Mouse (Mus musculus): Measurements from ENCODE around the gene Gzmn.
"Not testable (repeated sequence)": the region's sequence is repeated elsewhere in the genome, so short reads cannot be mapped to it uniquely, and the experiment has no call there.

Gzmn gene

DNA sequence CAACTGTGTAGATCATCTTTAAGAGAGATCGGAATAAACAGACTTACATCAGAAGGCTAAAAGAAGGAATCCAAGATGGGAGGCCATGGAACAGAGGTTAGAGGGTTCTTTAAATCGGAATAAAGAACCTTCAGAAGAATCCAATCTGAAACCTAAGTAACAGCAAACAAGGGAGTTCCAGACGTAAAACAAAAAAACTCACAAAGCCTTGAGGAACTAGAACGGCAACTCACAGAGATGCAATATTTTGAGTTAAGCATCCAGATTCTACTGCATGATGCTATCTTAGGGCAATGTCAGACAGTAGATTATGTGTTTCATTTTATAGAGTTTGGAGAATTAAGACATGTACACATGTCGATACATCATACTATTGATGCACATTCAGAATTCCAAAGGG is at the start of gene Gzmn:
Gene Gzmn (minus strand): TSS at position 101 of the 400 bp plus-strand sequence.
- DNase-seq (ENCODE audit: low read depth, low spot score), result no peak

DNA sequence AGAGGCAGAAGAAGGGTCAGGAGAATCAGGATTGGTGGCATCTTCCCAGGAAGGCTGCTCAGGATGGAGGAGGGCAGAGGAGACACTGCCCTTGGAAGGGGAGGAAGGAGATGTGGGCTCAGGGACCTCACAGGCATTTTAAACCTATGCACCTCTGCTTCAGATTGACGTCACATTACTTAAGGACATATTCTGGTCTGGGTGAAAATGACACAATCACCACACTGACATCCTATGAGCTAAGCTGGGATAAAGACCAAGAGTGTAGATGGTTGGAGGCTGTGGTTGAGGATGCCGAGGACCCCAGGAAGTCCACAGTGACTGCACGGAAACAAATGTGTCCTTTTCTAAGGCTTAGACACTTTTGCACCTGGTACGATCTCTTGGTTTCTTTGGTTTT is 36.9 kb upstream of the Gzmn start, which contains the start of gene Gzmf:
Gene Gzmf (minus strand): TSS at position 101 of the 400 bp plus-strand sequence.
- DNase-seq (ENCODE audit: low read depth, low spot score), result no peak

DNA sequence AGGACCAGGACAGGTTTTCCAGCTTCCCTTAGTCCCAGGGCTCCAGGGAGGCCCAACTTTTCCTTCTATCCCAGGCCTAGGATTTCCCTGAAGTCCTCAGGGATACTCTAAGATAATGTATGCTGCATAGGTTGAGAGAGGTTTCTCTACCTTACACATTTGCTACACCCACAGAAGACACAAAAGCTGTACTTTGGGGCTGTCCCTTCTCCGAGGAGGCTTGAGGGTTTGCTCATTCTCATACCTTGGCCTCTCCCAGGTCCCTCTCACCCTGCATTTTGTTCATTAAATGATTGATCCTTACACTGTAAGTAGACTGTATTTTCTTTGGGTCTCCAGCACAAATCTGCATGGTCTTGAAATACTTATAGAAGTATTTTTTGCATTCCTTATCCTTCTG is 31.2 kb upstream of the Gzmn start:
- no peak for DNase-seq (ENCODE audit: low read depth, low spot score)

DNA sequence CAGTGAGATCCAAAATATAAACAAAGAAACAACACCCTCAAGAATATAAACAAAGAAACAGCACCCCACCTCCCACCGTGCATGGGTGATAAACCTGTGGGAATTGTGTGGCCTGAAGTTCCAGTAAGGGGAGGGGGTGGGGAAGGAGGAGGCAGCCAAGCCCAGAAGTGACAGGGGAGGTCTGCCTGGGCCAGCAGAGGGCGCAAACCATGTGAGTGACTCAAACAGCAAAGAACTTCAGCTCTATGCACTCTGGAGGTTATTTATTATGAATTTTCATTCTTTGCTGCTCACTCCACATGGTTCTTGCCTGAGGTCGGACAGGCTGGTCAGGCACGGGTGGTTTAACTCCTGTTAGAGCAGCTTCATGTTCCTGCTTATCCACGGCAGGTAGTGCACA is 30.6 kb upstream of the Gzmn start:
- not testable (repeated sequence) for DNase-seq (ENCODE audit: low read depth, low spot score)

DNA sequence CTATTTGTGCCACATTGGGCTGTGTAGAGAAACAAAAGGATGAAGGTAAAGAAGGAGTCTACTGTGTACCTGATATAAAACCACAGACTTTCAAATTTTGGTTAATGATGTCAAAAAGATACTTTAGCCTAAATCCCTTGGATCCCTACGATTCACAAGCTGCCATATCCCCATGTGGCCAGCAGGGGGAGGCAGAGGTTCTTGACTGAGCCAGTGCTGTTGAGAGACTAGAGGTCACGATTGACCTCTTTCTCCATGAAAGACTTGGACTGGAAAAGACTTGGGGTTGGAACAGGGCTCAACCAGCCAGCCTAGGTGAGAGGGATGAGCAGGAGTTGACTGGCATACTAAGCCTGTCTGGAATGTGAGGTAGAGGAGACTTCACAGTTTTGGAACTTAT is 29.6 kb upstream of the Gzmn start:
- DNase-seq (ENCODE audit: low read depth, low spot score), result peak; percentile 9

DNA sequence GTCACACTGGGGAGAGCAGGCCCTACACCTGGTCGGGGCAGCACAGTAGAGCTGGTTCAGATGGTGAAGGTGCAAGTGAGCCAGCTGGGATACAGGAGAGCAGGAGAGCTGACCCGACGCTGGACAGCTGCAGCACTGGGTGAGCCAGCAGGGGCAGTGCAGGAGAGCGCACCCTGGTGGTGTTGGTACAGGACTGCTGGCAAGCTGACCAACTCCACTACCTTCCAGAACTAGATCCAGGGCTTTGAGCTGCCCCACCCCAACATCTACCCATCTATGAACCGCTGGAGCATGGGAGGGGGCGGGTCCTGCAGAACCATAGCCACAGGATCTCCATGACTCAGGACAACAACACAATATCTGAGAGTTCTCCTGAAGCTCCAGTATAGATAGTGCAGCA is 12.5 kb upstream of the Gzmn start:
- no peak for DNase-seq (ENCODE audit: low read depth, low spot score)

DNA sequence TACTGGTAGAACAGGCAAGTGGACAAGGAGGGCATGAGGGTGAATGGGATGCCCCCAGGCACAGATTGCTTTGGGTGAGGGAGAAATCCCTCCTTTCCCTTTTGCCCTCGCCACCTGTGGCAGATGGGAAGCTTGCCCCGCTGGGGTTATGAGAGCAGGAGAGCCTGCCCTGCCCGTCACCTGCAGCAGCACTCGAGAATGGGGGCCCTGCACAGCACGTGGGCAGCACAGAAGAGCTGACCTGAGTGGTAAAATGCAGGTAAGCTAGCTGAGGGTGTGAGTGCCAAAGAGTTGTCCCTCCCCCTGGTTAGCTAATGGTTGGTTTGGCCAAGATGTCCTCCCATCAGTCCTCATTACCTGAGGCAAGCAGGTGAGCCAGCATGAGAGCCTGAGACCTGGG is 12.1 kb upstream of the Gzmn start:
- DNase-seq (ENCODE audit: low read depth, low spot score), result no peak

DNA sequence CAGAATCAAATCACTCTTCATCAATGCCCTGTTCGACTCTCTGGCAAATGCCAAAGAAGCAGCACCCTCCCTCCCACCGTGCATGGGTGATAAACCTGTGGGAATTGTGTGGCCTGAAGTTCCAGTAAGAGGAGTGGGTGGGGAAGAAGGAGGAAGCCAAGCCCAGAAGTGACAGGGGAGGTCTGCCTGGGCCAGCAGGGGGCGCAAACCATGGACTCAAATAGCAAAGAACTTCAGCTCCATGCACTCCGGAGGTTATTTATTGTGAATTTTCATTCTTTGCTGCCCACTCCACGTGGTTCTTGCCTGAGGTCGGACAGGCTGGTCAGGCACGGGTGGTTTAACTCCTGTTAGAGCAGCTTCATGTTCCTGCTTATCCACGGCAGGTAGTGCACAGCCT is 3.3 kb upstream of the Gzmn start:
- not testable (repeated sequence) for DNase-seq (ENCODE audit: low read depth, low spot score)

DNA sequence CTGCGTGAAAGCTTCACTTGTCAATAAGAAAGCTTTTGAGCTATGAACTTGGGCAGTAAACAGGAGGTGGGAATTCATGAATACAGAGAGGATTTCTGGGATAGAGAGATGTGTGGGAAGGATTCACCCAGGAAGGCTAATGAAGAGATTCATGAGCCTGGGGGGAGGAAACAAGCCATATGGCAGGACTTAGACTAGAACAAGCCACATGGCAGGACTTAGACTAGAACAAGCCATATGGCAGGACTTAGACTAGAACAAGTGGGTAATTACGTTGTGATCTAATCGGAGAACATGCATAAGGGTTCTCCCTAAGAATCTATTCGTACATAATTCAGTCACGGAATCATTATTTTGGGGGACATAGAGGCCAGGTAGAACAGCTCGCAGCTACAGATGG is 1.0 kb downstream of the Gzmn start:
- no peak for DNase-seq (ENCODE audit: low read depth, low spot score)

DNA sequence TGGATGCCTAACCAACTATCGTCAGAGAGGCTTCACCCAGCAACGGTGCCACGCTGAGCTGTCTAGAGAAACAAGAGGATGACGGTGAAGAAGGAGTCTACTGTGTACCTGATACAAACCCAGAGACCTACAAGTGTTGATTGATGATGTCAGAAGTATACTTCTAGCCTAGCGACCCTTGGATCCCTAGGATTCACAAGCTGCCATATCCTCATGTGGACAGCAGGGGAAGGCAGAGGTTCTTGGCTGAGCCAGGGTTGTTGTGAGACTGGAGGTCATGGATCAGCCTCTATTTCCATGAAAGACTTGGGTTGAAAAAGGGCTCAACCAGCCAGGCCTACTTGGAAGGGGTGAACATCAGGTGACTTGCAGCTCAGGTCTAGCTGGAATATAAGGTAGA is 1.7 kb downstream of the Gzmn start:
- no peak for DNase-seq (ENCODE audit: low read depth, low spot score)

DNA sequence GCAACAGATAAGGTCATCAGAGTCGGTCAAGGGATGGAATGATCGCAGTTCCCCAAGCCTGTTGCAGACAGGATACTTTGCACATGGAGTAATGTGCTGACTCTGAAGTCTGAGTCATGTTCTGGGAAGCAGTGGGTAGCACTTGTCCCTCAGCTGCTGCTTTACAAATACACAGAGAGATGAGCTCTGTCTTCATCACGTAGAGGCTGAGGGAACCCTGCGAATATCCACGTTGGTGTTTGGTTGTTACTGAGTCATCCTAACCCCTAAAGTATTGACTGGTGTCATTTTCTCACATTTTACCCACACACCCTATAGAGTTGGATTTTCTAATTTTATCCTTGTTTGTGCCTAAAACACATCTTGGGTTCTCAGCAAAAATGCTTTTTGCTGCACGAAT is 6.4 kb downstream of the Gzmn start:
- DNase-seq (ENCODE audit: low read depth, low spot score), result no peak

DNA sequence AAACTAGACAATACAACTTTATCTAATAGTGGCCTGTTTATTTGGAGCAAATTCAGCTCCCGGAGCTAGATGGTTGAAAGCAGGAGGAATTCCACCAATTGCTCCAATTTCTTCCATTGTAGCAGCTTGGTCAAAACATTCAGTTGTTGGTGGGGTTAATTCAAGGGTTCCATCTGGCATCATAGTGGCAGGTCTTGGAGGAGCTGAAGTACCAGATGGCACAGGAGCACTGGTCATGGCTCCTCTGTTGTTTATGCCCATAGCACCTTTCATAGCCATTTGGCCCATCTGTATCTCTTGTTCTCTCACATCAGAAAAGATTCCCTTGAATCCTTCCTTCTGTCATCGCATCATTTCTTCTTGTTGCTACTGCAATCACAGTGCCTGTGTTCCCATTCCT is 12.3 kb downstream of the Gzmn start:
- no peak for DNase-seq (ENCODE audit: low read depth, low spot score)

DNA sequence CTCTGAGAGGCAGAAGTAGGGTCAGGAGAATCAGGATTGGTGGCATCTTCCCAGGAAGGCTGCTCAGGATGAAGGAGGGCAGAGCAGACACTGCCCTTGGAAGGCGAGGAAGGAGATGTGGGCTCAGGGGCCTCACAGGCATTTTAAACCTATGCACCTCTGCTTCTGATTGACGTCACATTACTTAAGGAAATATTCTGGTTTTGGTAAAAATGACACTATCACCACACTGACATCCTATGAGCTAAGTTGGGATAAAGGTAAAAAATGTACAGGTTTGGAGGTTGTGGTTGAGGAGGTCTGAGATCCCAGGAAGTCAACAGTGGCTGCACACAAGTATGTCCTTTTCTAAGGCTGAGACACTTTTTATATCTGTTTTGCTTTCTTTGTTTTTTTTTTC is 14.9 kb downstream of the Gzmn start, which contains the start of gene Gzmg:
Gene Gzmg (minus strand): TSS at position 101 of the 400 bp plus-strand sequence.
- not testable (repeated sequence) for DNase-seq (ENCODE audit: low read depth, low spot score)

DNA sequence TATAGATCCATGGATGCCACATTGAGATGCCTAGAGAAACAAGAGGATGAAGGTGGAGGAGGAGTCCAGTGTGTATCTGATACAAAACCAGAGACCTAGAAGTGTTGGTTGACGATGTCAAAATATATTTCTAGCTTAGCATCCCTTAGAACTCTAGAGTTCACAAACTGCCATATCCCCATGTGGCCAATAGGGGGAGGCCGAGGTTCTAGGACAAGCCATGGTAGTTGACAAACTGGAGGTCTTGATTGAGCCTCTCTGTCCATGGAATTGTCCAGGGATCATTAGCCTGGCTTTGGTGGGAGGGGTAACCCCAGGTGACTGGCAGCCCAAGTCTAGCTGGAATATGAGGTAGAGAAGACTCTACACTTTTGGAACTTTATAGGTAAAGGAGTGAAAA is 19.1 kb downstream of the Gzmn start:
- DNase-seq (ENCODE audit: low read depth, low spot score), result no peak

DNA sequence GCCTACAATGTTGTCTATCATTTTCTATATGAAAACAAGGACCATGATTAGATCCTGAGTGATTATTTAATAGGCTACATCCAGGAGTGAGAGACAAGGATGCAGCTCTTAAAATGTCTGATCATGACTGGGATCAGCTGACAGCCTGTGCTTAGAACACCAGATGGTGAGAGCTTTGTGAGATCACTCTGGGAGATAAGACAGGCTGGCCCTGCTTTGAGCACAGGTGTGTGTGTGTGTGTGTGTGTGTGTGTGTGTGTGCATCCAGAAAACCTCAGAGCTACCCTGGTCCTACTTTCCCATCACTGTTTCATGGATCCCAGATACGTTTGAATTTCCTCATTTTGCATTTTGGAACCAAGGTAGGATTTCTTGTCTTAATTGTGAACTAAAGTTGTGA is 40.7 kb downstream of the Gzmn start:
- DNase-seq (ENCODE audit: low read depth, low spot score), result not testable (repeated sequence)

DNA sequence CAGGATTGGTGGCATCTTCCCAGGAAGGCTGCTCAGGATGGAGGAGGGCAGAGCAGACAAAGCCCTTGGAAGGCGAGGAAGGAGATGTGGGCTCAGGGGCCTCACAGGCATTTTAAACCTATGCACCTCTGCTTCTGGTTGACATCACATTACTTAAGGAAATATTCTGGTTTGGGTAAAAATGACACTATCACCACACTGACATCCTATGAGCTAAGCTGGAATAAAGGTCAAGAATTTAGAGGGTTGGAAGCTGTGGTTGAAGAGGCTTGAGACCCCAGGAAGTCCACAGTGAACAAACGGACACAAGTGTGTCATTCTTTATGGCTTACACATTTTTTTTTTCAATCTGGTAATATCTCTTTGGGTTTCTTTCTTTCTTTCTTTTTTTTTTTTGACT is 41.9 kb downstream of the Gzmn start, which contains the start of gene Gzmd:
Gene Gzmd (minus strand): TSS at position 101 of the 400 bp plus-strand sequence.
- DNase-seq (ENCODE audit: low read depth, low spot score), result not testable (repeated sequence)

DNA sequence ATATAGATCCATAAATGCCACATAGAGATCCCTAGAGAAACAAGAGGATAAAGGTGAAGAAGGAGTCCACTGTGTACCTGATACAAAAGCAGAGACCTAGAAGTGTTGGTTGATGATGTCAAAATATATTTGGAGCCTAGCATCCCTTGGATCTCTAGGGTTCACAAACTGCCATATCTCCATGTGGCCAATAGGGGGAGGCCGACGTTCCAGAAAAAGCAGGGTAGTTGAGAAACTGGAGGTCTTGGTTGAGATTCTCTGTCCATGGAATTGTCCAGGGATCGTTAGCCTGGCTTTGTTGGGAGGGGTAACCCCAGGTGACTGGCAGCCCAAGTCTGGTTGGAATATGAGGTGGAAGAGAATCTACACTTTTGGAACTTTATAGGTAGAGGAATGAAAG is 46.1 kb downstream of the Gzmn start:
- DNase-seq (ENCODE audit: low read depth, low spot score), result no peak

DNA sequence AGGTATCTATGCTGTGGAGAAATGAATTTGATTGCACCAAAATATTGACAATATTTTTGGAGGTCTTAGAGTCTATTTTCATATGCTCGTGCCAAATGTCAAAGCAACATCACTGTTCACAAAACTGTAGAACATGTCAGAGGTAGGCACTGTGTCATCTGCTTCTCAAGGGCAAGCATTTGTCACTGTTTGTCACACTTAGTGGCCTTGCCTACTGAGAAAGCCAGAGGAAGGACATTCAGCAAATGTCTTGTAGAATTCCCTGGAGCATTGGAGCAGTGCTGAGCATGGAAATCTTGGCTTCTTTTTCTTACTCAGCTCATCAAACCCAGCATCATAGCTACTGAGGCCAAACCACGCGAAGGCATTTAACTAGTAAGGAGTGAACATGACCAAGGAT is 50.9 kb downstream of the Gzmn start:
- DNase-seq (ENCODE audit: low read depth, low spot score), result no peak

DNA sequence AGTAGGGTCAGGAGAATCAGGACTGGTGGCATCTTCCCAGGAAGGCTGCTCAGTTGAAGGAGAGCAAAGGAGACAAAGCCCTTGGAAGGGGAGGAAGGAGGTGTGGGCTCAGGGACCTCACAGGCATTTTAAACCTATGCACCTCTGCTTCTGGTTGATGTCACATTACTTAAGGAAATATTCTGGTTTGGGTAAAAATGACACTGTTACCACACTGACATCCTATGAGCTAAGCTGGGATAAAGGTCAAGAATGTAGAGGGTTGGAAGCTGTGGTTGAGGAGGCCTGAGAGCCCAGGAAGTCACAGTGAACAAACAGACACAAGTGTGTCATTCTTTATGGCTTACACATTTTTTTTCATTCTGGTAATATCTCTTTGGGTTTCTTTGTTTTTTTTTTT is 53.9 kb downstream of the Gzmn start, which contains the start of gene Gzme:
Gene Gzme (minus strand): TSS at position 101 of the 400 bp plus-strand sequence.
- no peak for DNase-seq (ENCODE audit: low read depth, low spot score)

Data from skeletal muscle tissue, adult 2 months (tissue).